Mouse (Mus musculus) layer of hippocampus, adult 18-20 months (tissue): ENCODE measurements around the gene Olfr1475. TPM values are rescaled to one million over a fixed set of nuclear protein-coding genes. Genes with fewer than 3 reads are reported as not detected.
"Not testable (repeated sequence)": the region's sequence is repeated elsewhere in the genome, so short reads cannot be mapped to it uniquely, and the experiment has no call there.

Experiments used
- DNase-seq, 2 experiments: peaks; one replicate each; pipeline ENCODE4 v3.0.0; 2022; ENCODE audit warnings: low spot score in 2 of 2
- long read RNA-seq: library from polyadenylated mRNA; stranded (forward); transcript quantifications from one replicate; pipeline ENCODE4 v2.0.0, GENCODE M21; 2021
- total RNA-seq, 2 experiments: library from RNA; stranded (reverse); gene quantifications; 2 replicates each; pipeline ENCODE4 v1.2.3; 2021

Gene Olfr1475
- not detected for total RNA-seq
- long read RNA-seq, result 0 reads

- no peak for DNase-seq
Measured at GRCm38 (mm10) chr19:13480096-13480495, at the start of gene Olfr1475. Gene Olfr1475 (minus strand): TSS chr19:13480196.

DNA sequence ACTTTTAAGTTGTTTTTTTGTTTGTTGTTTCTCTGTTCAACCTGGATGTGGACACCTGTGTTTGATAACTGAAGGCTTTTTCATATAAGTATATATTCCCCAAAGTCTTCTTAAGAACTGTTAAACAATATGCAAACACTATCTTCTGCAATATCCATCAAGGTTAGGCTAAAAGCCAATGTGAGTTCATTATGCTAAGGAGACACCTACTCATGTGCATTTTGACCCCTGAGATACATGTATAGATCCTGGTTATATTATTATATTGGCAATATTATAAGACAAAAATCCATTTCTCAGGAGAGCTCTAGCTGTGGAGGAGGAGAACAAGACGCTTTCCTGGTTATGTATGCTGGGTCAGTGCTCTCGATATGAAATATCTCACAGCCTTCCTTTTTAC lies 47.6 kb upstream of the Olfr1475 start, which contains the start of gene Olfr1480:
Olfr1480 (plus strand) TSS at position 301 of the 400 bp plus-strand sequence.
- DNase-seq, result no peak

DNA sequence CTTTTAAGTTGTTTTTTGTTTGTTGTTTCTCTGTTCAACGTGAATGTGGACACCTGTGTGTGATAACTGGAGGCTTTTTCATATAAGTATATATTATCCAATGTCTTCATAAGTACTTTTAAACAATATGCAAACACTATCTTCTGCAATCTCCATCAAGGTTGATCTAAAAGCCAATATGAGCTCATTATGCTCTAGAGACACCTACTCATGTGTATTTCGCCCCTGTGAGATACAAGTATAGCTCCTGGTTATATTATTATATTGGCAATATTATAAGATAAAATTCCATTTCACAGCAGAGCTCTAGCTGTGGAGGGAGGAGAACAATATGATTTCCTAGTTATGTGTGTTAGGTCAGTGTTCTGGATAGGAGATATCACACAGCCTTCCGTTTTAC lies 20.2 kb upstream of the Olfr1475 start, which contains the start of gene Olfr1477:
Olfr1477 (plus strand) TSS at position 301 of the 400 bp plus-strand sequence.
- no peak for DNase-seq

DNA sequence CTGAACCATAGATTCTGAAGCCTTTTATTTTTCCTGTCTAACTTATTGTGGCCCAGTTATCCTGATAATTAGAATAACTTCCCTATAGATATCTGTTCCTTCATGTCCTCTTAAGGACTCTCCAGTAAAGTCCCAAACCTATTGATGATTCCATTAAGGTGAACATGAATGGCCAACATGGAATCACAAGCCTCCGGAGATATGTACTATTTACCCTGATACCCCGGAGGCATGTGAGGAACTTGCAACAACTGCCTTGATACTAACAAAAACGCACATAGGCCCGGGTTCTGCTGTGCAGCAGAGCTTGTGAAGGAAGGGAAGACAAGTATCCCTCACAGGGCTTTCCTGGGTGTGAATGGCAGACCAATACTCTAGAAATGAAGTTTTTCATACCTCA lies 10.7 kb downstream of the Olfr1475 start, which contains the start of gene Olfr1474:
Olfr1474 (plus strand) TSS at position 301 of the 400 bp plus-strand sequence.
- DNase-seq, result not testable (repeated sequence)

GRCm38 (mm10) chr19:13455986-13456385 lies 24.0 kb downstream of the Olfr1475 start, which contains the start of gene Olfr1472:
Gene Olfr1472 (minus strand): TSS chr19:13456086.
- DNase-seq, result no peak

DNA sequence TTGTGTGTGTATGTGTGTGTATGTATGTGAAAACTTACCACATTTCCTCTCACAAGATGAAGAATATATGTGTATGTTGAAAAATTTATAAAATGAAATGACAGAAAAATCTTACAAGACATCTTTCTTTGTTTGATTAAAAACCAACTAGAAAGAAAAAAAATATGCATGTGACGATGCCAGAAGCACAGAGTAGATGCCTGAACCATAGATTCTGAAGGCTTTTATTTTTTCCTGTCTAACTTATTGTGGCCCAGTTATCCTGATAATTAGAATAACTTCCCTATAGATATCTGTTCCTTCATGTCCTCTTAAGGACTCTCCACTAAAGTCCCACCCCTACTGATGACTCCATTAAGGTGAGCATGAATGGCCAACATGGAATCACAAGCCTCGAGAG lies 36.9 kb downstream of the Olfr1475 start, which contains the start of gene Olfr1471:
Olfr1471 (plus strand) TSS at position 301 of the 400 bp plus-strand sequence.
- not testable (repeated sequence) for DNase-seq

Other genes starting within 250 kb of the Olfr1475 start
- gene Olfr1463, start 248.9 kb downstream of the Olfr1475 start, total RNA-seq, result not detected
- gene Olfr1465, start 164.7 kb downstream of the Olfr1475 start, total RNA-seq, result not detected
- not detected for gene Olfr1466, start 141.3 kb downstream of the Olfr1475 start, total RNA-seq
- not detected for gene Olfr1467, start 118.0 kb downstream of the Olfr1475 start, total RNA-seq
- gene Olfr1469, start 72.3 kb downstream of the Olfr1475 start, total RNA-seq, result not detected
- gene Olfr1471, start 36.8 kb downstream of the Olfr1475 start, total RNA-seq, result not detected
- gene Olfr1472, start 24.1 kb downstream of the Olfr1475 start, total RNA-seq, result not detected
- not detected for gene Olfr1474, start 10.6 kb downstream of the Olfr1475 start, total RNA-seq
- not detected for gene Olfr1477, start 20.4 kb upstream of the Olfr1475 start, total RNA-seq
- gene Olfr1480, start 47.7 kb upstream of the Olfr1475 start, total RNA-seq, result not detected
- gene Olfr1484, start 103.3 kb upstream of the Olfr1475 start, total RNA-seq, result not detected
- not detected for gene Olfr1487, start 137.2 kb upstream of the Olfr1475 start, total RNA-seq
- gene Olfr1489, start 151.4 kb upstream of the Olfr1475 start, total RNA-seq, result not detected
- not detected for gene Olfr1490, start 170.9 kb upstream of the Olfr1475 start, total RNA-seq
- gene Olfr1491, start 217.1 kb upstream of the Olfr1475 start, total RNA-seq, result not detected
- not detected for gene Olfr1493-ps1, start 243.1 kb upstream of the Olfr1475 start, total RNA-seq